Mouse (Mus musculus) embryo, embryonic 11 days (tissue): Measurements from ENCODE around the gene Lrp11.

Source experiments
- DNase-seq: peaks from one replicate; pipeline ENCODE4 v3.0.0-alpha.2; 2015

Lrp11 gene

DNA sequence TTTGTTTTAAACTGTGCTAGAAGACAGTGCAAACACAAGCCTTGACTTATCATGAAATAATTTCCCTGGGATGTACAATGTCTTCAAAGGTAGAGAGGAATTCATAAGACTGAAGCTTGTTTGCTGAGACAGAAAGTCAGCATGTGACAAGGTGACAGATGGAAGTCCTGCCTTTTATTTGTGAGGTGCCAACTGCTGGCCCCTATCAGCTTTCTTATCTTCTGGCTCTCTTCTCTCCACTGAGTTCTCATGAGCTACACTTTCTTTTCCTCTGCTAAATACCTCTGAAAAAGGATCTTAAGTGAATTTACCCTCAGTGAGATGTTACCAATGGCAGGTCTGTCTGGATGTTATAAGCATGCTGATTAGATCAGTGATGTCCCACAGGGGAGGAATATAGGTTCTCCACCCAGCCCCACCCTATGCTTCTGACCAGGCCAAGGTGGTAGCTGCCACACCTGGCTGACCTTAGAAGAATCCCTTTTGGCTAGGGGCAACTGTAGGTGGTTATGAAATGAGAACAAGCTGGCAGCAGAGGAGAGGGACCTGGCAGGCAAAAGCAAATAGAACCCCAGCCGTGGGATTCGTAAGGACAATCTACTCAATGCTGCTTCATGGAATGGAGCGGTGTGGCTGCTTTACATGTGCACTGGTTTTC, 34.4 kb downstream of the Lrp11 start:
- DNase-seq = no peak

DNA sequence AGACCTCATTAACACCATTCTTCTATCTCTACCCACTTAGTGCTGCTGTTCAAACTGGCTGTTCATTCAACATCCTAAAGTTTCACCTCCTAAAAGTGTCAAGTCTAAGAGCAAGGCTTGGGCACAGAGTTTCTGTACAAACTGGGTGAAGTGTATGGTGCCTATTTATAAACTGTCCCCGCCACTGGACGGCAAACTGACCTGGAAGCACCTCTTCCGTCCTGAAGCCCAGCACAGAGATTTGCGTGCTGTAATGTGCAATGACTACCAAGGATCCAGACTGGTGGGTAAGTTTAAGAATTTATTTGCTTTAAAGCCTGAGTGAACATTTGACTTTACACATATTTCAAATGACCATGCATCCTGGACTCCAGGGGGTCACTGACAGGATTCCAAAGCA, 39.5 kb downstream of the Lrp11 start:
- DNase-seq = no peak

DNA sequence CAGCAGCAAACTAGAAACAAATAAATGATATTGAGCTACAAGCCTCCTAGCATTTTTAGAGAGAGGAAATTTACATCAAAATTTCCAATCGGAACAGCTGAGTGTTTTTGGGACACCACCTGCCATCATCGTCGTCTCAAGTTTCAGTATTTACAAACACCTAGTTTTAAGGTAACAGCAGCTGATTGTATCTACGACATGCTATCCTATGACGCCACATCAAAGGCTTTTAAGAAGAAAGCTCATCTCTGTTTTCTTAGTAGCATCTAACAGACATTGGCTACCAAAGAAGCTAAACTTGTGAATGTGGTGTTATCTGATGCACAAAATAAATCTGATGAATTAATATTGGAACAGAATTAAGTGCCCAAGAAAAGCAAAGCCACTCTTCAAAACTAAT, 40.7 kb downstream of the Lrp11 start:
- DNase-seq = no peak

DNA sequence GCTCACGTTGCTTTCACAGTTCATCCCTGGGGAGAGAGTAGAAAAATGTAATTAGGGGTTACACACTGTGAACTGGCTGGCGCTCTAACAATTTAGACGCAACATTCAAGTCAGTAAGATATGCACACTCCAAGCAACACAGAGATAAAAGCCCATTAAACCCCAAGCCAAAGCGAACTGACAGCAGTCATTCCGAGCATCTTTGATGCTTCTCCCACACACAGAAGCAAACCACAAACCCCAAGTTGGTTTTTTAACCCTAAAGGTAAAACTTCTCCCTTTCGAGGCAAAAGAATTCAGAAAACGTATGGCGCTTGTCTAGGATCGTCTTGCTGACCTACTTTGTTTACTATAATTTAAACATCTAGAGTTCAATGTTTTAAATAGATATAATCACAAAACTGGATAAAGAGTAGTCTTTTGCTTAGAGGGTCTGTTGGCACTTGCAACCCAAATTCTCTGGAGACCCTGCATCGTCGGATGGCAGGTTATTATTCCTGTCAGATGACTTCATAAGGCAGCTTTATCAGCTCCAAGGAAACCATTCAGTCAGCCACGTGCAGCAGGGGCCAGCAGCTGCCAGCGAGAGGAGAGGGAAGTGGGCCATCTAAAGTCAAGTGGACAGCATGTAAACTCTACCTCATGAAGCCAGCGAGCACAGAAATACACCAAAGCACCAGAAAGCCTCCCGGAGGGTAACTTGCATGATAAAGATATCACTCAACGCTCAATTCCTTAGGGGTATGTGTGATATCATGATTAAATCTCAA, 41.5 kb downstream of the Lrp11 start:
- DNase-seq = no peak

DNA sequence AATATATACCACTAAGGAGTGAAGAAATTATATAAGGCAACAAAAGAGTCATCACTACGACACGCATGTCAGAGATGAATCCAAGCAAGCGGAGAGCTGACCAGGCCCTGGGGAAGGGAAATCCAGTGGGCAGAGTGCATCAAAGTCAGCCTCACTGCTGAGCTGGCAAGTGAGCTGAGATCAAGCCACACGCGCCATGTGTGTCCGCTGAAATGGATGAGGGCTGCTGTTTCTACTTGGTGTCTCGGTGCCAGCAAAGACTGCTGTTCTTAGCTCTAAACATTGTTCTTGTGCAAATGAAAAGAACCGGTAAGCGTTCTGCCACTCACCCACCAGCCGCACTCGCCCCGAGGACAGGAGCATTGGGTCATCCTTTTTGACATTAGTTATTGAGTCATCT, 50.8 kb downstream of the Lrp11 start:
- no peak for DNase-seq

DNA sequence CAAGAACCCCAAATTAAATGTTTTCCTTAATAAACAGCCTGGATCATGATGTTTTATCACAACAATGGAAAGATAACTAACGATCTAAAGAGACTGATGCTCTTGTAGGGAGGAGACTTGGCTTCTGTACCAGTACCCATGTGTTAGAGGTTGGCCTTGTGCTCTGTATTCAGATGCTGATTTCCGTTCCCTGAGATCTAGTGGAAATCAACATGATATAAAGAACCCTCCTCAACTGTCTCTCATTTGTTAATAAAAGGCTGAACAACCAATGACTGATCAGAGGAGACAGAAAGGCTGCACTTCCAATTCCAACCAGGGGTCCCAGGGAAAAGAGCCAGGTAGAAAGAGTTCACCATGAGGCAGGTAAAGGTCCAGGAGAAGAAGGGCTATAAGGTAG, 56.3 kb downstream of the Lrp11 start:
- DNase-seq = no peak

DNA sequence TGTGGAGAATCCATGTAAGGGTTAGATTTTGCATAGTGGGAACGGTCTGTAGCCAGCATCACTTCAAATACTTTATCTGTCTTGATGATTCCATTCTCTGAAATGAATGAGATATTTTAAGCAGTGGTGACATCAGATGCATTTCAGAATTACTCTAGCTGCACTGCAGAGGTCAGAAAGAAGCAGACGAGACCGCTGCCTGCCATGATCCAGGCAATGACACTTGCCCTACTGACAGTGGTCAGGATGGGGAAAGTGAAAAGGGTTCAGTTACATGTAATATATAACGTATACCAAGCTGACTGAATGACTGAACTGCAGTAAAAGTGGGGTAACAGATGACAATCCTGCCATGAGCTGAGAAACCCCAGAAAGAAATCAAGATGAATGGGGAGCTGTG, 59.5 kb downstream of the Lrp11 start:
- DNase-seq = no peak

DNA sequence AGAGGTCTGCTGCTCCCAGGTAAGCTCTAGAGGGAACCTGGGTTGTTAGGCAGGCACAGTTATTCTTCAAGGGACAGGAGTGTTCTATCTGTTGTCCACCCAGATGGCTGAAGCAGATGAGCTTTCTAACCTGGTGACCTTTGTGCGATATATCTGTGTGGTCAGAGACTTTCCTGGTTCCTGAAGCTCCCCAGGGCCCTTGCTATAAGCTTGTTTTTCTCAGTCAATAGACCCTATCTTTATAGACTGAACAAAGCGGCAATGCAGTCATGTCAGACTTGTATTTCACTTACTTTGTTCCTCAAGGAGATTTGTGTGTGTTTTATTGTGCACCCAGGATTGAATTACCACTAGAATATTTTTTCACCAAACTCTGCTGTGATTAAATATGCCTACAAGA, 61.5 kb downstream of the Lrp11 start:
- DNase-seq = no peak

DNA sequence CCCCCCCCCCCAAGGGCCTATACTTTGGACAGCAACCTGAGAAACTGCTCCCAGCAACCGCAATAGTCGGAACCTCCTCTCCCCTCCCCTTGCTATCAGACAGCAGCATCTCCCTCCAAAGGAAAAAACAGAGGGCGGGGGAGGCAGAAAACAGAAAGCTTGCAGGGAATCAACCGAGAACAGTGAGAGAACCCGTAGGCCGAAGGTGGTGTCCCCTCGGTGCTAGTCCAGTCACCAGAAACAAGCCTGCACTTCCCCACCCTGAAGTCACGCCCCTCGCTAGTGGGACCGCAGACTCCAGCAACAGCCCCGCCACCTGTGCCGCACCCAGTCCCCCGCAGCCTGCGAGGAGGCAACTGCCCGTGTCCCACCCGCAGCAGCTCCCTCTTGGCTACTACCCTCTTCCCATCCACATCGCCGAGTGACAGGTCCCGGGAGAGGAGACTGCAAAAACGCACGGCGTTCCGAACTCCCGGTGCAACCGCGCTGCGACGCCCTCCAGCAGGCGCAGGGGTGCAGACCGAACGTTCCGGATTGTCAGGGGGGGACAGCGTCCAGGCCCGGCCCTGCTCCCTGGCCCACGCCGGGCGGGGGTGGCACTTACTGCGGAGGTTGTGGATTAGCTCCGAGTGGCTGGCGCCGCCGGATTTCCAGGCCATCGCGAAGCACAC, 73.0 kb downstream of the Lrp11 start:
- peak; percentile 80 for DNase-seq

DNA sequence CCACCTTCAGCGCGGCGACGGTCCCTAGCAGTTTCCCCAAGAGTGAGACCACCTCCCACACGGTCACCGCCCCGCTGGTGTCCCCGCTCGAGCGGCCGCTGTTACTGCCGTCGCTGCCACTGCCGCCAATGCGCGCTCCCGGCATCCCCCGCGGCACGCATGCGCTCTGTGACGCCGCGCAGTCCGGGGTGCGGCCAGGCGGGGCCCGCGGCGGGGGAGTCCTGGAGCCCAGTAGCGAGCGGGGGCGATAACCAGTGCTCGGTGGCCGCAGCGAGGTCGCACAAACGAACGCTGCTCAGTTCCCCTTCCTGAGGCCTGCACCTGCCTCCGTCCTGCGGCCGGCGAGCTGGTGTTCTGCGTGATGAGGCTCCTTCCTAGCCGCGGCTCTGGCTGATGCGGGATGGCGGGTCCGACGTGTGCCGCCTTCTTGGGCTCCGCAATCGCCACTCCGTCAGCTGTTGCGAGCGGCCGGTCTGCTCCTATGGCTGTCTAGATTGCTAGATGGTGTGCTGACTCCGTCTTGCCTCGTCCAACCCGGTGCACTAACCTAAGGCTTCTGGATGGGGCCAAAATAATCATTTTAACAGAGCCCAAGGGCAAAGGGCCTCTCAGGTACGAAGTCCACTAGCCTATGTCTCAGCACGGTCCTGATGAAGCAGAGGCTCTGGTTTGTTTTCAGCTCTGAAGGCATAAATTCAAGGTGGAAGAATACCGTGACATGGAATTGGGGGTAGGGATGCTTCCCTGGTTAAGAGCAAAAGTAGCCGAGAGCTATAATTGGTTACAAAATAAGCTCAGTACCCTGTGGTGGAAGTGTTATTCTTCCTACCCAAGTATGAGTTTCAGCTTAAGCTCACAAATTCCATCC, 73.8 kb downstream of the Lrp11 start:
- DNase-seq = peak; percentile 94

DNA sequence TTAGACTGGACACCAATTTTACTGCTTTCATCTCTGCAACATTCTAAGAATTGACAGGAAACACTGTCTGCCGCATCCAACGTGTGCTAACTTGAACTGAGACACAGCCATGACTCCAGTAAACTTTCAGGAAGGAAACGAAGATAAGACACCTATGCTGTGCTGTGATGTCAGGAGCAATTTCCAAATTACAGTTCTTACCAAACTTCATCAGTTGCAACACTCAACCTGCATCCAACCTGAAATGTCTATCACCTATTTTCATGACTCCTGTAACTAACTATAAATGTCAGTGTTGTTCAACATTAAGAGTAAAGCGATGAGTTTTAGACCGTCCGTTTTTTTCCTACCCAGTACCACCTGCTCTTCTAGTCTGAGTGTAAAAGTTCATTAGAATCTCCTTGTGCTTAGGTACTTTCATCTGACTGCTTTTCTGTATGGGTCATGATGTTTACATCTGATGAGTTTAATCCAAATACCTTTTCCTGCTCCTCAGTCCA, 74.5 kb downstream of the Lrp11 start:
- DNase-seq = no peak

DNA sequence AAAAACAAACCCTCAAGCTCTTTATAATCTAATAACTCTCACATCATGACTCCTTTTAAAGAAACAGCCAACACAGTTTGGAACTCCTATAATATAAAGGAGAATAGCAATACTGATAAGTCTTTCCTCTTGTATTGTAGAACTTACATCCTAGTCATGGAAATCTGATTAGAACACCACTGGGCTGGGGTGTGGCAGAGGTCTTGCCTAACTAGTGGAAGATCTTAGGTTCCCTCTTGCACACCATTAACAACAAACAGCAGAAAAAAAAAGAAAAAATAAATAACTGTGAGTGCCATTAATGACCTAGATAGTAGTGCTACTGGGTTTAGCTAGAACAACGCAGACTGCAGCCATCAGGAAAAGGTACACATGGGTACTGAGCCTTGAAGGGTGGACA, 75.3 kb downstream of the Lrp11 start:
- DNase-seq = no peak

DNA sequence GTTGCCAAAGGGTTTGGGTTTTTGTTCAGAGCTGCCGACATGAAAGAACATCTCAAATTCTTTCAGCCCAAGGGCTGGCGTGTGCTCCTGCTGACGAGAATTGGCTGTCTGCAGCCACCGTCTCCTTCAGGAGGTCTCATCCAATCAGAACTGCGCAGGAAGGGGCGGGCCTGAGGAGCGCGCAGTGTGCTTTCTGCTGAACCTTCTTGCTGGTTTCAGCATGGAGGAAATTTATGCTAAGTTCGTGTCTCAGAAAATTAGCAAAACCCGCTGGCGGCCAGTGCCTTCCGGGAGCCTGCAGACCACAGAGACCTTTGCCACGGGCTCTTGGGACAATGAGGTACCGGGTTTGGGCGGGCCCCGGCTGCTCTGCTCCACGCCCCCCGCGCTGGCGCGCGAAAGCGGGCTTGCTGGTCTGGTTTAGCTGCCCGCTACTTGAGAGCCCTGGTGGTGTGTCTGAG, 77.8 kb downstream of the Lrp11 start, which contains the start of gene Nup43:
TSS of gene Nup43 (plus strand) at position 162 of the 461 bp plus-strand sequence.
- peak; percentile 94 for DNase-seq

DNA sequence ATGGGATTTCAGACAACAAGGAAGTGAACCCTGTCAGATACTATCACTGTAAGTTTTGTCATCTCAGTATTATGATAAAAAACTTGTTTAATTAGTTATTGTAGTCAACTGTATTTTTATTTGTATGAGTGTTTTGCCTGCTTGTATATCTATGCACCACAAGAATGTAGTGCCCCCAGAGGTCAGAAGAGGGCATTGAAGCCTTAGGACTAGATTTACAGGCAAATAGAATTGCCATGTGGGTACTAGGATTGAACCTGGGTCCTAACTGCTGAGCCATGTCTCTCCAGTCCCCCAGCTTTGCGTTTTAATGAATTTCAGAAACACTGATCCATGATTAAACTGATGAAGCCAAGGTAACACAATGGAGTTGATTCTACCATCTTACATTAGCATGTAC, 84.1 kb downstream of the Lrp11 start:
- peak; percentile 43 for DNase-seq
